Mouse (Mus musculus): ENCODE data around the gene Tbxa2r. TPM values are rescaled to one million over a fixed set of nuclear protein-coding genes. Genes with fewer than 3 reads are reported as not detected.

Gene Tbxa2r
- polyA plus RNA-seq (2016; fragmentation: Nextera tagmentation; extraction: Ambion mirVana) = 6.7 and 7.0 TPM in 2 replicates

DNA sequence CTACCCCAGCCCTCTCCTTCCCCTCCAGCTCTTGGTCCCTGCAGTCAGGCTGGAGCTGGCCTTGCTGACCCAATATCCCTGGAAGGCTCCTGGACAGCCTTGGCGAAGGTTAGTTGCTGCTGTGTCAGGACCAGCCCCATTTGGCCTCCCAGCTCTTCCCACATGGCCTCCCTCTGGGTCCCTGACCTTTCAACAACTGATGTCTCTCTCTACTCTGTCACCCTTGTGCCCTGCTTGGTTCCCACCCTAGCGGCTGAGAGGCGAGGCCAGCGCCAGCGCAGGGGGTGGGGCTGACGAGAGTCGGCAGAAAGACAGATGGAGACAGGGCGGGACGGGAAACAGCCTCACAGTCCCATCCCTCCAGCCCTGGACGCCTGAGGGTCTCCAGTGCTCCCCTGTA is at the start of gene Tbxa2r:
TSS of gene Tbxa2r (plus strand) at position 346 of the 400 bp plus-strand sequence.
- Histone ChIP-seq H3K4me2 (peak within 1 kb of the TSS; percentile 35), H3K9me3 (replicated peaks) (no peaks in the 10 kb centered on the region), H3K4me1 (peaks cover 64% of the 10 kb centered on the region), H3K9ac (peak within 1 kb of the TSS; percentile 23; the same call in 1 of the 2 replicates), H3K36me3 (peaks cover 44% of the 10 kb centered on the region), H3K27me3 (replicated peaks) (peaks cover 28% of the 10 kb centered on the region), H3K4me3 (peak within 1 kb of the TSS; percentile 19), H3K27ac (peak within 1 kb of the TSS; percentile 68)
- 11% methylated on average over 10 of the region's 10 CpGs for WGBS (ENCODE audit: insufficient replicate concordance)
- ATAC-seq = peak; percentile 45

- Histone ChIP-seq H3K27me3 (replicated peaks) (peaks cover 75% of the 10 kb centered on the region), H3K4me3 (no peak overlapping the region), H3K9ac (no peak overlapping the region), H3K4me1 (peaks cover 11% of the 10 kb centered on the region), H3K9me3 (replicated peaks) (no peaks in the 10 kb centered on the region), H3K36me3 (no peaks in the 10 kb centered on the region), H3K4me2 (no peak overlapping the region), H3K27ac (no peak overlapping the region)
- ATAC-seq = no peak
- 19% methylated on average over 10 of the region's 10 CpGs for WGBS (ENCODE audit: insufficient replicate concordance)
These were observed 49.0 kb upstream of the Tbxa2r start for GRCm38 (mm10) chr10:81279496-81279895.

GRCm38 (mm10) chr10:81284189-81284588 is 44.3 kb upstream of the Tbxa2r start:
- Histone ChIP-seq H3K27me3 (replicated peaks) (peaks cover 80% of the 10 kb centered on the region), H3K9me3 (replicated peaks) (no peaks in the 10 kb centered on the region), H3K4me3 (no peak overlapping the region), H3K36me3 (no peaks in the 10 kb centered on the region), H3K9ac (no peak overlapping the region), H3K4me2 (no peak overlapping the region), H3K4me1 (peaks cover 51% of the 10 kb centered on the region), H3K27ac (no peak overlapping the region)
- ATAC-seq = no peak
- WGBS (ENCODE audit: insufficient replicate concordance) = 47% methylated on average over 6 of the region's 6 CpGs

DNA sequence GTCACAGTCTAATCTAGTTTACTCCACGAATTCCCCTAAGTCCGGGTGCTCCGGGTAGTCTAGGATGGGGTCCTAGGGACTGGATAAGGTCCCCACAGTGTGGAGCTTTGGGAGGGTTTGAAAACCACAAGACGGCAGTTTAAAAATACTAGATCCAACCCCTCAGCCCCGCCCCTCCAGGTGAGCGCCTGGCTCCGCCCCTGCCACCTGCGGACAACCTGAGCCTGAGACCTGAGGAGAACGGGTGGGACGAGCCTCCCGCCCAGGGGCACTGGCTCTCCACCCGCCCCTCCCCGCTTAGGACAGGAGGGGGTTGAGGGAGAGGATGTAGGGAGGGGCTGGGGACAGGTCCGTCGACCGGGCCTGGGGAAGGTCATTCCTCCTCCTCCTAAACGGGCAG is 43.8 kb upstream of the Tbxa2r start:
- Histone ChIP-seq H3K9me3 (replicated peaks) (no peaks in the 10 kb centered on the region), H3K4me2 (peak overlapping the region; percentile 72), H3K27me3 (replicated peaks) (peaks cover 78% of the 10 kb centered on the region), H3K4me3 (peak overlapping the region; percentile 48; the same call in 1 of the 2 replicates), H3K36me3 (no peaks in the 10 kb centered on the region), H3K27ac (no peak overlapping the region), H3K4me1 (peaks cover 50% of the 10 kb centered on the region), H3K9ac (no peak overlapping the region)
- 10% methylated on average over 17 of the region's 17 CpGs for WGBS (ENCODE audit: insufficient replicate concordance)
- no peak for ATAC-seq

- no peak overlapping the region for H3K27ac ChIP-seq
- no peaks in the 10 kb centered on the region for H3K36me3 ChIP-seq
- H3K9me3 ChIP-seq (replicated peaks) = no peaks in the 10 kb centered on the region
- H3K9ac ChIP-seq = peak overlapping the region; percentile 61
- peak; percentile 75 for ATAC-seq
- 1% methylated on average over 54 of the region's 54 CpGs for WGBS (ENCODE audit: insufficient replicate concordance)
- H3K4me1 ChIP-seq = peaks cover 50% of the 10 kb centered on the region
- peak overlapping the region; percentile 48 for H3K4me3 ChIP-seq
- H3K4me2 ChIP-seq = peak overlapping the region; percentile 72
- peaks cover 78% of the 10 kb centered on the region for H3K27me3 ChIP-seq (replicated peaks)
These were observed 42.7 kb upstream of the Tbxa2r start for GRCm38 (mm10) chr10:81285694-81286450.

DNA sequence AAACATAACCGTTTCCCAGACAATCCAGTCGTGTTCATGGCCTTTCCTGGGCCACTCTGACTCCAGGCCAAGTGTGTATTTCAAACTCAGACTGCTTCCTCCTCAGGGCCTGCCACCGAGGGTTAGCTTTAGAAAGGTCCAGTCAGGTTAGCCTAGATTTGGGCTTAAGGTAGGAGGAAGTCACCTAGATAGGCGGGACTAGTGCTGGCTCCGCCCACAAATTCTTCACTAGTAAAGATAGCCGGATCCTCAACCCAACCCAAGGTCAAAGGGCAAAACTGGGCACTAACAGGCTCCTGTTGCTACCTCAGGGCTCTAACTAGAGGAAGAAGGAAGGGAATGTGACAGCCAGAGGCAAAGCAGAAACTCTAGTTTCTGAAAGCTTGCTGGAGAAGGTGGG is 41.9 kb upstream of the Tbxa2r start:
- ATAC-seq = no peak
- H3K27ac ChIP-seq = no peak overlapping the region
- H3K9me3 ChIP-seq (replicated peaks) = no peaks in the 10 kb centered on the region
- H3K4me2 ChIP-seq = peak overlapping the region; percentile 72
- no peak overlapping the region for H3K9ac ChIP-seq
- peaks cover 57% of the 10 kb centered on the region for H3K4me1 ChIP-seq
- WGBS (ENCODE audit: insufficient replicate concordance) = 28% methylated on average over 6 of the region's 6 CpGs
- peaks cover 77% of the 10 kb centered on the region for H3K27me3 ChIP-seq (replicated peaks)
- H3K4me3 ChIP-seq = peak overlapping the region; percentile 48; the same call in 1 of the 2 replicates
- no peaks in the 10 kb centered on the region for H3K36me3 ChIP-seq

GRCm38 (mm10) chr10:81287513-81288157 is 40.9 kb upstream of the Tbxa2r start:
- H3K9ac ChIP-seq = no peak overlapping the region
- H3K9me3 ChIP-seq (replicated peaks) = no peaks in the 10 kb centered on the region
- no peak overlapping the region for H3K27ac ChIP-seq
- H3K36me3 ChIP-seq = no peaks in the 10 kb centered on the region
- no peak for ATAC-seq
- H3K4me1 ChIP-seq = peaks cover 66% of the 10 kb centered on the region
- peaks cover 66% of the 10 kb centered on the region for H3K27me3 ChIP-seq (replicated peaks)
- 55% methylated on average over 8 of the region's 8 CpGs for WGBS (ENCODE audit: insufficient replicate concordance)
- H3K4me2 ChIP-seq = no peak overlapping the region
- H3K4me3 ChIP-seq = no peak overlapping the region

- Histone ChIP-seq H3K27me3 (replicated peaks) (peaks cover 57% of the 10 kb centered on the region), H3K27ac (no peak overlapping the region)
- no peak for ATAC-seq
These were observed 39.9 kb upstream of the Tbxa2r start for GRCm38 (mm10) chr10:81288601-81289000.

GRCm38 (mm10) chr10:81289278-81289677 is 39.3 kb upstream of the Tbxa2r start:
- H3K36me3 ChIP-seq = no peaks in the 10 kb centered on the region
- no peak overlapping the region for H3K4me2 ChIP-seq
- peaks cover 78% of the 10 kb centered on the region for H3K4me1 ChIP-seq
- no peak for ATAC-seq
- no peak overlapping the region for H3K4me3 ChIP-seq
- 4% methylated on average over 7 of the region's 7 CpGs for WGBS (ENCODE audit: insufficient replicate concordance)
- no peak overlapping the region for H3K9ac ChIP-seq
- H3K9me3 ChIP-seq (replicated peaks) = no peaks in the 10 kb centered on the region
- H3K27me3 ChIP-seq (replicated peaks) = peaks cover 50% of the 10 kb centered on the region
- no peak overlapping the region for H3K27ac ChIP-seq

More at GRCm38 (mm10) chr10:81288601-81289000, 39.9 kb upstream of the Tbxa2r start:
- Histone ChIP-seq H3K36me3 (no peaks in the 10 kb centered on the region), H3K4me2 (no peak overlapping the region), H3K4me3 (no peak overlapping the region), H3K9ac (no peak overlapping the region), H3K9me3 (replicated peaks) (no peaks in the 10 kb centered on the region), H3K4me1 (peaks cover 71% of the 10 kb centered on the region)
- WGBS (ENCODE audit: insufficient replicate concordance) = 19% methylated on average over 6 of the region's 6 CpGs

GRCm38 (mm10) chr10:81289811-81290210 is 38.7 kb upstream of the Tbxa2r start:
- peaks cover 44% of the 10 kb centered on the region for H3K27me3 ChIP-seq (replicated peaks)
- no peak for ATAC-seq
- H3K9ac ChIP-seq = no peak overlapping the region
- peaks cover 4% of the 10 kb centered on the region; the same call in 1 of the 2 replicates for H3K36me3 ChIP-seq
- peaks cover 82% of the 10 kb centered on the region for H3K4me1 ChIP-seq
- WGBS (ENCODE audit: insufficient replicate concordance) = 60% methylated on average over 14 of the region's 14 CpGs
- H3K4me2 ChIP-seq = no peak overlapping the region
- H3K27ac ChIP-seq = no peak overlapping the region
- H3K4me3 ChIP-seq = no peak overlapping the region
- no peaks in the 10 kb centered on the region for H3K9me3 ChIP-seq (replicated peaks)

GRCm38 (mm10) chr10:81290698-81291460 is 37.7 kb upstream of the Tbxa2r start:
- no peak for ATAC-seq
- Histone ChIP-seq H3K9me3 (replicated peaks) (no peaks in the 10 kb centered on the region), H3K27ac (no peak overlapping the region), H3K4me1 (peaks cover 83% of the 10 kb centered on the region), H3K4me2 (0 out of 2 replicates have a peak overlapping the region, but pooled peaks have one; percentile 10), H3K9ac (no peak overlapping the region), H3K27me3 (replicated peaks) (peaks cover 34% of the 10 kb centered on the region), H3K4me3 (no peak overlapping the region), H3K36me3 (peaks cover 15% of the 10 kb centered on the region; the same call in 1 of the 2 replicates)
- 42% methylated on average over 24 of the region's 24 CpGs for WGBS (ENCODE audit: insufficient replicate concordance)

Measured in liver, embryonic 12.5 days (tissue).